Mouse (Mus musculus): ENCODE results near the gene Dmap1. TPM values are rescaled to one million over a fixed set of nuclear protein-coding genes. Genes with fewer than 3 reads are reported as not detected.

Gene Dmap1
- total and polyA plus RNA-seq, 3 experiments, result 28.8 to 42.5 (median 29.9) TPM

GRCm38 (mm10) chr4:117654016-117654702 is 27.9 kb downstream of the Dmap1 start:
- H3K4me1 ChIP-seq (ENCODE audit: insufficient read depth, low read depth, low read length), result peaks cover 10% of the 10 kb centered on the region
- DNase-seq (ENCODE audit: low spot score), result no peak
- H3K36me3 ChIP-seq (replicated peaks), result peaks cover 88% of the 10 kb centered on the region
- TF ChIP-seq CTCF (IDR thresholded peaks at IDR 0.05; ENCODE audit: low read depth, low read length), result no peak
- TF ChIP-seq POLR2AphosphoS5 (IDR thresholded peaks at IDR 0.05; ENCODE audit: insufficient replicate concordance, low read depth, low read length), result no peak
- TF ChIP-seq GATA2 (IDR thresholded peaks at IDR 0.05; ENCODE audit: borderline replicate concordance, low read depth, low read length), result no peak
- no peak for TF ChIP-seq TAL1 (conservative IDR thresholded peaks at IDR 0.05; ENCODE audit: low read depth, low read length)
- TF ChIP-seq GATA1 (IDR thresholded peaks at IDR 0.05; ENCODE audit: borderline replicate concordance, low read length), result no peak
- H3K9me3 ChIP-seq (replicated peaks), result no peaks in the 10 kb centered on the region
- H3K27me3 ChIP-seq (ENCODE audit: insufficient read depth, low read length), result no peaks in the 10 kb centered on the region
- no peak overlapping the region for H3K4me3 ChIP-seq (ENCODE audit: low read depth, low read length)
- no peak for ATAC-seq (ENCODE audit: extremely low read depth, insufficient number of reproducible peaks, low FRiP score, poor library complexity, severe bottlenecking)

- no peak overlapping the region for H3K4me3 ChIP-seq (ENCODE audit: low read depth, low read length)
- DNase-seq (ENCODE audit: low spot score) (no peak), ATAC-seq (ENCODE audit: extremely low read depth, insufficient number of reproducible peaks, low FRiP score, poor library complexity, severe bottlenecking) (no peak)
- TF ChIP-seq CTCF (IDR thresholded peaks at IDR 0.05; ENCODE audit: low read depth, low read length) (no peak), POLR2AphosphoS5 (IDR thresholded peaks at IDR 0.05; ENCODE audit: insufficient replicate concordance, low read depth, low read length) (no peak), GATA2 (IDR thresholded peaks at IDR 0.05; ENCODE audit: borderline replicate concordance, low read depth, low read length) (no peak), TAL1 (conservative IDR thresholded peaks at IDR 0.05; ENCODE audit: low read depth, low read length) (no peak), GATA1 (IDR thresholded peaks at IDR 0.05; ENCODE audit: borderline replicate concordance, low read length) (no peak)
- no peaks in the 10 kb centered on the region for H3K27me3 ChIP-seq (ENCODE audit: insufficient read depth, low read length)
- no peaks in the 10 kb centered on the region for H3K9me3 ChIP-seq (replicated peaks)
- peaks cover 89% of the 10 kb centered on the region for H3K36me3 ChIP-seq (replicated peaks)
- H3K4me1 ChIP-seq (ENCODE audit: insufficient read depth, low read depth, low read length), result peaks cover 6% of the 10 kb centered on the region; the same call in 1 of the 2 replicates
Observed at GRCm38 (mm10) chr4:117652727-117653126, 29.3 kb downstream of the Dmap1 start.

- Histone ChIP-seq H3K27me3 (ENCODE audit: insufficient read depth, low read length) (no peaks in the 10 kb centered on the region), H3K9me3 (replicated peaks) (no peaks in the 10 kb centered on the region), H3K4me1 (ENCODE audit: insufficient read depth, low read depth, low read length) (peaks cover 6% of the 10 kb centered on the region), H3K4me3 (ENCODE audit: low read depth, low read length) (no peak overlapping the region), H3K36me3 (replicated peaks) (peaks cover 88% of the 10 kb centered on the region)
- no peak for DNase-seq (ENCODE audit: low spot score)
- no peak for ATAC-seq (ENCODE audit: extremely low read depth, insufficient number of reproducible peaks, low FRiP score, poor library complexity, severe bottlenecking)
- TF ChIP-seq GATA2 (IDR thresholded peaks at IDR 0.05; ENCODE audit: borderline replicate concordance, low read depth, low read length), result no peak
- TF ChIP-seq TAL1 (conservative IDR thresholded peaks at IDR 0.05; ENCODE audit: low read depth, low read length), result no peak
- TF ChIP-seq CTCF (IDR thresholded peaks at IDR 0.05; ENCODE audit: low read depth, low read length), result no peak
- no peak for TF ChIP-seq POLR2AphosphoS5 (IDR thresholded peaks at IDR 0.05; ENCODE audit: insufficient replicate concordance, low read depth, low read length)
- no peak for TF ChIP-seq GATA1 (IDR thresholded peaks at IDR 0.05; ENCODE audit: borderline replicate concordance, low read length)
Observed at GRCm38 (mm10) chr4:117651626-117652101, 30.4 kb downstream of the Dmap1 start.

- no peak for DNase-seq (ENCODE audit: low spot score)
- Histone ChIP-seq H3K27me3 (ENCODE audit: insufficient read depth, low read length) (no peaks in the 10 kb centered on the region), H3K4me3 (ENCODE audit: low read depth, low read length) (no peak overlapping the region), H3K36me3 (replicated peaks) (peaks cover 77% of the 10 kb centered on the region), H3K9me3 (replicated peaks) (no peaks in the 10 kb centered on the region), H3K4me1 (ENCODE audit: insufficient read depth, low read depth, low read length) (peaks cover 4% of the 10 kb centered on the region)
- ATAC-seq (ENCODE audit: extremely low read depth, insufficient number of reproducible peaks, low FRiP score, poor library complexity, severe bottlenecking), result no peak
- TF ChIP-seq POLR2AphosphoS5 (IDR thresholded peaks at IDR 0.05; ENCODE audit: insufficient replicate concordance, low read depth, low read length) (no peak), GATA1 (IDR thresholded peaks at IDR 0.05; ENCODE audit: borderline replicate concordance, low read length) (no peak), GATA2 (IDR thresholded peaks at IDR 0.05; ENCODE audit: borderline replicate concordance, low read depth, low read length) (no peak), TAL1 (conservative IDR thresholded peaks at IDR 0.05; ENCODE audit: low read depth, low read length) (no peak)
Observed at GRCm38 (mm10) chr4:117646926-117647755, 34.9 kb downstream of the Dmap1 start.

- Histone ChIP-seq H3K27me3 (ENCODE audit: insufficient read depth, low read length) (no peaks in the 10 kb centered on the region), H3K36me3 (replicated peaks) (peaks cover 77% of the 10 kb centered on the region), H3K4me3 (ENCODE audit: low read depth, low read length) (no peak overlapping the region), H3K9me3 (replicated peaks) (no peaks in the 10 kb centered on the region), H3K4me1 (ENCODE audit: insufficient read depth, low read depth, low read length) (peaks cover 2% of the 10 kb centered on the region)
- TF ChIP-seq GATA1 (IDR thresholded peaks at IDR 0.05; ENCODE audit: borderline replicate concordance, low read length), result no peak
- TF ChIP-seq CTCF (IDR thresholded peaks at IDR 0.05; ENCODE audit: low read depth, low read length), result no peak
- no peak for TF ChIP-seq TAL1 (conservative IDR thresholded peaks at IDR 0.05; ENCODE audit: low read depth, low read length)
- TF ChIP-seq POLR2AphosphoS5 (IDR thresholded peaks at IDR 0.05; ENCODE audit: insufficient replicate concordance, low read depth, low read length), result no peak
- DNase-seq (ENCODE audit: low spot score) (no peak), ATAC-seq (ENCODE audit: extremely low read depth, insufficient number of reproducible peaks, low FRiP score, poor library complexity, severe bottlenecking) (no peak)
Observed at GRCm38 (mm10) chr4:117646496-117646895, 35.6 kb downstream of the Dmap1 start.

- ATAC-seq (ENCODE audit: extremely low read depth, insufficient number of reproducible peaks, low FRiP score, poor library complexity, severe bottlenecking) (no peak), DNase-seq (ENCODE audit: low spot score) (no peak)
- H3K36me3 ChIP-seq (replicated peaks), result peaks cover 79% of the 10 kb centered on the region
- peaks cover 2% of the 10 kb centered on the region for H3K4me1 ChIP-seq (ENCODE audit: insufficient read depth, low read depth, low read length)
- TF ChIP-seq POLR2AphosphoS5 (IDR thresholded peaks at IDR 0.05; ENCODE audit: insufficient replicate concordance, low read depth, low read length), result no peak
- TF ChIP-seq GATA2 (IDR thresholded peaks at IDR 0.05; ENCODE audit: borderline replicate concordance, low read depth, low read length), result no peak
- no peak for TF ChIP-seq CTCF (IDR thresholded peaks at IDR 0.05; ENCODE audit: low read depth, low read length)
- H3K9me3 ChIP-seq (replicated peaks), result no peaks in the 10 kb centered on the region
- H3K4me3 ChIP-seq (ENCODE audit: low read depth, low read length), result no peak overlapping the region
- H3K27me3 ChIP-seq (ENCODE audit: insufficient read depth, low read length), result no peaks in the 10 kb centered on the region
Observed at GRCm38 (mm10) chr4:117645859-117646258, 36.2 kb downstream of the Dmap1 start.

All from G1E (cell line).